Mouse (Mus musculus): ENCODE measurements at regions not wholly inside any gene's neighbourhood (a gene's known extent, or its start where the extent isn't known, plus 50 kb on each side); places are given as distances from the start of the nearest gene placed in this dataset.

DNA sequence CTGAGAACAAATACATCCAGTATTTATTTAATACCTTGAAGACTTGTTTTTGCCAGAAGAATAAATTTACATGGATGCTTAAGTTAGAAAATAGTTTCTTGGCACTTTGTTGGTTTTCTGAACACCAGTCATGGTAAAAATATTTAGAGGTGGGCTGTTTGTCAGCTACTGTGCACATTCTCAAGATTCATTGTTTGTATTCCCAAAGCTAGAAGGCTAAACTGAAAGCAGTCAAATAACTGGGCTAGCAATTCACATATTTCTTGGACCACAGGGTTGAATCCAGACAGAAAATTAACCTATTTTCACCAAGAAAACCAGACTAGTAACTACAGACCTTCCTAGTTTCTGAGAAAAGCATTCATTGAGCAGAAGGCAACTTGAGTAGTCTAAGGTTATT is 488.1 kb upstream of the Klf6 start:
- DNase-seq (ENCODE audit: low read depth, low spot score) = no peak
- Histone ChIP-seq H3K36me3 (ENCODE audit: control insufficient read depth in 1 of 2, insufficient read depth in 2 of 2, low read length in 2 of 2) (no peaks in the 10 kb centered on the region), H3K9me3 (replicated peaks; ENCODE audit: insufficient read depth, low read length) (no peaks in the 10 kb centered on the region), H3K9ac (ENCODE audit: control insufficient read depth, low read depth, low read length, poor library complexity, severe bottlenecking) (no peak overlapping the region), H3K27me3 (ENCODE audit: control insufficient read depth in 1 of 2, insufficient read depth in 2 of 2, low read length in 2 of 2) (no peaks in the 10 kb centered on the region), H3K4me3 (ENCODE audit: control insufficient read depth in 1 of 2, insufficient read depth in 1 of 2, low read depth in 2 of 2, low read length in 2 of 2) (no peak overlapping the region), H3K79me2 (ENCODE audit: control insufficient read depth, insufficient read depth, low read length, poor library complexity) (no peaks in the 10 kb centered on the region), H3K4me1 (ENCODE audit: control insufficient read depth in 1 of 2, insufficient read depth in 2 of 2, low read length in 2 of 2) (no peaks in the 10 kb centered on the region), H3K27ac (ENCODE audit: control insufficient read depth, low read depth, low read length) (no peak overlapping the region)
- TF ChIP-seq CTCF (IDR thresholded peaks at IDR 0.05 in 2 of 3, conservative IDR thresholded peaks at IDR 0.05 in 1 of 3; ENCODE audit: control insufficient read depth in 1 of 3, insufficient read depth in 1 of 3, low read depth in 2 of 3, low read length in 3 of 3, poor library complexity in 1 of 3, severe bottlenecking in 1 of 3) (no peak), E2F4 (IDR thresholded peaks at IDR 0.05; ENCODE audit: borderline replicate concordance, low read depth, low read length) (no peak), TCF12 (IDR thresholded peaks at IDR 0.05; ENCODE audit: low read depth, low read length) (no peak), POLR2AphosphoS2 (IDR thresholded peaks at IDR 0.05; ENCODE audit: low read length) (no peak), MYC (IDR thresholded peaks at IDR 0.05; ENCODE audit: low read depth, low read length) (no peak), UBTF (IDR thresholded peaks at IDR 0.05; ENCODE audit: borderline replicate concordance, insufficient read depth, low read depth, low read length) (no peak), JUND (IDR thresholded peaks at IDR 0.05; ENCODE audit: low read depth, low read length) (no peak), MAX (IDR thresholded peaks at IDR 0.05; ENCODE audit: low read length) (no peak), SIN3A (IDR thresholded peaks at IDR 0.05; ENCODE audit: low read length) (no peak), ZMIZ1 (IDR thresholded peaks at IDR 0.05; ENCODE audit: low read depth, low read length) (no peak), RAD21 (IDR thresholded peaks at IDR 0.05; ENCODE audit: low read depth, low read length) (no peak), ZC3H11A (IDR thresholded peaks at IDR 0.05; ENCODE audit: low read depth, low read length) (no peak), NELFE (IDR thresholded peaks at IDR 0.05; ENCODE audit: low read depth, low read length) (no peak)

GRCm38 (mm10) chr13:5408226-5408804 is 453.0 kb upstream of the Klf6 start:
- Histone ChIP-seq H3K4me3 (ENCODE audit: control insufficient read depth in 1 of 2, insufficient read depth in 1 of 2, low read depth in 2 of 2, low read length in 2 of 2) (no peak overlapping the region), H3K79me2 (ENCODE audit: control insufficient read depth, insufficient read depth, low read length, poor library complexity) (no peaks in the 10 kb centered on the region), H3K36me3 (ENCODE audit: control insufficient read depth in 1 of 2, insufficient read depth in 2 of 2, low read length in 2 of 2) (no peaks in the 10 kb centered on the region), H3K9me3 (replicated peaks; ENCODE audit: insufficient read depth, low read length) (no peaks in the 10 kb centered on the region), H3K27ac (ENCODE audit: control insufficient read depth, low read depth, low read length) (no peak overlapping the region), H3K9ac (ENCODE audit: control insufficient read depth, low read depth, low read length, poor library complexity, severe bottlenecking) (no peak overlapping the region), H3K27me3 (ENCODE audit: control insufficient read depth in 1 of 2, insufficient read depth in 2 of 2, low read length in 2 of 2) (no peaks in the 10 kb centered on the region), H3K4me1 (ENCODE audit: control insufficient read depth in 1 of 2, insufficient read depth in 2 of 2, low read length in 2 of 2) (no peaks in the 10 kb centered on the region)
- TF ChIP-seq JUND (IDR thresholded peaks at IDR 0.05; ENCODE audit: low read depth, low read length) (no peak), ETS1 (IDR thresholded peaks at IDR 0.05; ENCODE audit: low read depth, low read length) (no peak), ELF1 (IDR thresholded peaks at IDR 0.05; ENCODE audit: low read depth, low read length) (no peak), GABPA (IDR thresholded peaks at IDR 0.05; ENCODE audit: low read depth, low read length) (no peak), TCF12 (IDR thresholded peaks at IDR 0.05; ENCODE audit: low read depth, low read length) (no peak), TAL1 (IDR thresholded peaks at IDR 0.05; ENCODE audit: low read length) (no peak), POLR2AphosphoS2 (IDR thresholded peaks at IDR 0.05; ENCODE audit: low read length) (no peak), TBP (IDR thresholded peaks at IDR 0.05; ENCODE audit: low read depth, low read length) (no peak), ZNF384 (IDR thresholded peaks at IDR 0.05; ENCODE audit: low read depth, low read length) (no peak), EP300 (IDR thresholded peaks at IDR 0.05; ENCODE audit: low read depth in 1 of 2, low read length in 2 of 2) (no peak), UBTF (IDR thresholded peaks at IDR 0.05; ENCODE audit: borderline replicate concordance, insufficient read depth, low read depth, low read length) (no peak), MAFK (IDR thresholded peaks at IDR 0.05; ENCODE audit: borderline replicate concordance, low read depth, low read length) (no peak), NRF1 (IDR thresholded peaks at IDR 0.05; ENCODE audit: insufficient read depth, low read depth, low read length, poor library complexity, severe bottlenecking) (no peak)
- DNase-seq (ENCODE audit: low read depth, low spot score) = no peak

Data from MEL (cell line).